Mouse (Mus musculus) erythroblast, adult 5-6 weeks (primary cell): ENCODE results near the gene P4htm. TPM values are rescaled to one million over a fixed set of nuclear protein-coding genes. Genes with fewer than 3 reads are reported as not detected.

ENCODE experiments used
- ATAC-seq: replicated peaks from 2 replicates; pipeline ENCODE4 v1.8.0; 2016; ENCODE audit warnings: moderate number of reproducible peaks, mild to moderate bottlenecking, moderate TSS enrichment, inconsistent platforms; ENCODE audit not compliant: poor library complexity, low FRiP score, severe bottlenecking
- total RNA-seq, 2 experiments: library from RNA; stranded (forward) in 1 of 2; stranded (reverse) in 1 of 2; fragments of 150-400 nt in 1 of 2; fragments of 200-764, 138-1000 nt in 1 of 2; gene quantifications; 2 replicates each; pipeline versions ENCODE4 v1.2.3 to v1.2.4; 2015 to 2017; ENCODE audit warnings: low replicate concordance in 2 of 2

Gene P4htm
- total RNA-seq, 2 experiments from 2014 or later: not detected

DNA sequence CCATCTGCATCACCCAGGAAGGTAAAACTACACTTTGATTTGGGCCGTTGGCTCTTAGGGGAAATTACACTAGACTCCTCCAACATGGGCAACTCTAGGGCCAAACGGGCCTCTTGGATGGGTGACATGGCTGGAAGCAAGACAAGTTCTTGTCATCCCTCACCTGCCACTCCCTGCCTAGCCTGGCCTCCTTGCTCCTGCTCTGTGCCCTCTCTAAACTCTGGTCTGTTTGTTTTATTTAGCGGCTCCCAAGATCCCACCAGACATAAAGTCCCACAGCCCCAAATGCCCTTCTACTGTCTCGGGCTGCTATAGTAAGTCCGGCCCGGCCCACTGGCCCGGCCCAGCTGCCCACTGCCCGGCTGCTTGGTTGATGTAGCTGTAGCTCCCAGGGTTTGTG is 33.8 kb downstream of the P4htm start:
- ATAC-seq: no peak

GRCm38 (mm10) chr9:108560227-108560841 is 37.1 kb downstream of the P4htm start, which contains the start of gene Impdh2:
Gene Impdh2, plus strand, starts transcription at chr9:108560286.
- peak; percentile 97 for ATAC-seq

DNA sequence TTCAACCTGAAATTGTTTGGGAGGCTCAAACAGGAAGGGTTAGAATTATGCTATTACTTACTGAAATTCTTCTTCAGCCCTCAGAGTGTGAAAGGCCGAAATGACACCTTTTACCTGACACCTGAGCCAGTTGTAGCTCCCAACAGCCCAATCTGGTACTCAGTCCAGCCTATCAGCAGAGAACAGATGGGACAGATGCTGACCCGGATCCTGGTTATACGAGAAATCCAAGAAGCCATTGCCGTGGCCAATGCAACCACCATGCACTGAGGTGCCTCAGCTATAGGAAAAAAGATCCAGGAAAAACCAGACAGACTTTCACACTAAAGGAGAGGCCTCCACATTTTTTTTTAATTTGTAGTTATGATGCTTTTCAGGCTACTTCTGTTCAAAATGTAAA is 38.3 kb downstream of the P4htm start:
- no peak for ATAC-seq

DNA sequence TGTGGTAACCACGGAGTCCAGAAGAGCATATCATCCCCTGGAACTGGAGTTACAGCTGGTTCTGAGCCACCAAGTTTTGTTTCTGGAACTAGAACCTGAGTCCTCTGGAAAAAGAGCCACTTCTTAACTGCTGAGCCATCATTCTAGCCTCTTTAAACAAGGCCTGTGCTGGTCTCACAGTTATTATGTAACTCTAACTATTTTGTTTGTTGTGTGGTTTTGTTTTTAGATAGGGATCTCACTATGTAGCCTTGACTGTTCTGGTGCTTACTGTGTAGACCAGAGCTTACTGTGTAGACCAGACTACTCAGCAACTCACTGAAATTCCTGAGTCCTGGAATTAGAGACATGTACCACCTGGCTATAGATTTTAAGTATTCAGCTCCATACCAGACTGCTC is 50.6 kb downstream of the P4htm start:
- no peak for ATAC-seq

GRCm38 (mm10) chr9:108545986-108546385 is 51.5 kb downstream of the P4htm start:
- no peak for ATAC-seq

DNA sequence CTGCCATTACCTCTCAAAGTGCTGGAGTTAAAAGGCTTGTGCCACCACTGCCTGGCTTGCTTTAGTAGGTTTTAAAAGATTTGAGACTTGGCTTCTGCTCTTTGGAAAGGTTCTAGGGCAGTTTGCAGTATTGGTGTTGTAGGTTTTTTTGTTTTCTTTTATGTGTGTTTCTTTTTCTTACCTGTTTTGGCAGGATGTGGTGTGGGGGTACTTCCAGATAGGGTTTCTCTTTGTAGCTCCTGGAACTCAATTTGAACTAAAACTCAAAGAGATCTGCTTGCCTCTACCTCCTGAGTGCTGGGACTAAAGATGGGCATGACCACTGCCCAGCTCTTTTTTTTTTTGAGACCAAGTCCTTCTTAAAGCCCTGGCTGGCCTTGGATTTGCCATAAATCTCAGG is 56.6 kb downstream of the P4htm start:
- ATAC-seq: no peak

GRCm38 (mm10) chr9:108531496-108531895 is 66.0 kb downstream of the P4htm start:
- ATAC-seq: no peak

DNA sequence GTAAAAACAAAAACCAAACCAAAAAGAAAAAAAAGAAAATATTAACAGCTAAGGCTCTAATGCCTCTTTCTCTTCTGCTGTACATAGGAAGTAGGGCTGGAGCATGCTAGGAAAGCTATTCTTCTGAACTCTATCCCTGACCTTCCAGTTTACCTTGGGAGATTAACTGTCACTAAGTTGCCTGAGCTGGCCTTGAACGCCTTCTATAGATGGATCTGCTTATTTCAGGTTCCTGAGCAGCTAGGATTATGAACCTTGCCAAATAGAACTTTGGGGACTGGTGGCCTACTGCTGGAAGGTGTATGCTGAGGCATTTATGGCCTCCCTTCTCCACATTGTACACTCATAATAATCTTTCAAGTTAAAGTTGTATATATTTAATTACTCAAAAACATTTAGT is 66.5 kb downstream of the P4htm start:
- no peak for ATAC-seq

Other genes with a start within 250 kb of the P4htm start
- gene Usp4, start 249.8 kb downstream of the P4htm start, total RNA-seq (2015; ENCODE audit: low replicate concordance): 158 and 217 TPM in 2 replicates
- 141 and 164 TPM in 2 replicates for gene Usp4, start 249.8 kb downstream of the P4htm start, total RNA-seq (2017; ENCODE audit: low replicate concordance)
- gene 1700102P08Rik, start 204.9 kb downstream of the P4htm start, total RNA-seq (2015; ENCODE audit: low replicate concordance): 7.3 and 8.6 TPM in 2 replicates
- gene 1700102P08Rik, start 204.9 kb downstream of the P4htm start, total RNA-seq (2017; ENCODE audit: low replicate concordance): 10.5 and 11.6 TPM in 2 replicates
- gene Ccdc36, start 169.2 kb downstream of the P4htm start, total RNA-seq (2015; ENCODE audit: low replicate concordance): not detected in 2 replicates
- gene Ccdc36, start 169.2 kb downstream of the P4htm start, total RNA-seq (2017; ENCODE audit: low replicate concordance): not detected in 2 replicates
- gene BC048562, start 161.2 kb downstream of the P4htm start, total RNA-seq (2015; ENCODE audit: low replicate concordance): not detected in 2 replicates
- gene BC048562, start 161.2 kb downstream of the P4htm start, total RNA-seq (2017; ENCODE audit: low replicate concordance): not detected in 2 replicates
- 6.1 and 21.7 TPM in 2 replicates for gene Ccdc71, start 137.1 kb downstream of the P4htm start, total RNA-seq (2015; ENCODE audit: low replicate concordance)
- gene Ccdc71, start 137.1 kb downstream of the P4htm start, total RNA-seq (2017; ENCODE audit: low replicate concordance): 1.5 and 5.8 TPM in 2 replicates
- 0.77 and 2.9 TPM in 2 replicates for gene Klhdc8b, start 136.1 kb downstream of the P4htm start, total RNA-seq (2015; ENCODE audit: low replicate concordance)
- gene Klhdc8b, start 136.1 kb downstream of the P4htm start, total RNA-seq (2017; ENCODE audit: low replicate concordance): 3.3 and 4.3 TPM in 2 replicates
- gene Lamb2, start 117.9 kb downstream of the P4htm start, total RNA-seq (2015; ENCODE audit: low replicate concordance): not detected in 2 replicates
- not detected in 2 replicates for gene Lamb2, start 117.9 kb downstream of the P4htm start, total RNA-seq (2017; ENCODE audit: low replicate concordance)
- gene Usp19, start 107.1 kb downstream of the P4htm start, total RNA-seq (2015; ENCODE audit: low replicate concordance): 57.9 and 59.6 TPM in 2 replicates
- 80.2 and 94.7 TPM in 2 replicates for gene Usp19, start 107.1 kb downstream of the P4htm start, total RNA-seq (2017; ENCODE audit: low replicate concordance)
- gene Qars, start 90.0 kb downstream of the P4htm start, total RNA-seq (2015; ENCODE audit: low replicate concordance): 18.6 and 69.2 TPM in 2 replicates
- 54.2 and 64.6 TPM in 2 replicates for gene Qars, start 90.0 kb downstream of the P4htm start, total RNA-seq (2017; ENCODE audit: low replicate concordance)
- 26.9 and 40.5 TPM in 2 replicates for gene Qrich1, start 80.9 kb downstream of the P4htm start, total RNA-seq (2015; ENCODE audit: low replicate concordance)
- 55.7 and 59.0 TPM in 2 replicates for gene Qrich1, start 80.9 kb downstream of the P4htm start, total RNA-seq (2017; ENCODE audit: low replicate concordance)
- 64.2 and 120 TPM in 2 replicates for gene Impdh2, start 37.4 kb downstream of the P4htm start, total RNA-seq (2015; ENCODE audit: low replicate concordance)
- gene Impdh2, start 37.4 kb downstream of the P4htm start, total RNA-seq (2017; ENCODE audit: low replicate concordance): 50.0 and 52.2 TPM in 2 replicates
- gene Ndufaf3, start 30.2 kb downstream of the P4htm start, total RNA-seq (2015; ENCODE audit: low replicate concordance): 8.3 and 15.9 TPM in 2 replicates
- 3.1 and 4.2 TPM in 2 replicates for gene Ndufaf3, start 30.2 kb downstream of the P4htm start, total RNA-seq (2017; ENCODE audit: low replicate concordance)
- gene Dalrd3, start 27.8 kb downstream of the P4htm start, total RNA-seq (2015; ENCODE audit: low replicate concordance): 26.8 and 47.5 TPM in 2 replicates
- gene Dalrd3, start 27.8 kb downstream of the P4htm start, total RNA-seq (2017; ENCODE audit: low replicate concordance): 10.3 and 11.4 TPM in 2 replicates
- 2.1 and 4.0 TPM in 2 replicates for gene Wdr6, start 18.9 kb downstream of the P4htm start, total RNA-seq (2015; ENCODE audit: low replicate concordance)
- gene Wdr6, start 18.9 kb downstream of the P4htm start, total RNA-seq (2017; ENCODE audit: low replicate concordance): 1.5 and 1.7 TPM in 2 replicates
- gene Arih2, start 51.7 kb upstream of the P4htm start, total RNA-seq (2015; ENCODE audit: low replicate concordance): 36.6 and 115 TPM in 2 replicates
- gene Arih2, start 51.7 kb upstream of the P4htm start, total RNA-seq (2017; ENCODE audit: low replicate concordance): 83.3 and 101 TPM in 2 replicates
- 4.2 and 6.5 TPM in 2 replicates for gene Slc25a20, start 64.4 kb upstream of the P4htm start, total RNA-seq (2015; ENCODE audit: low replicate concordance)
- 2.2 and 4.9 TPM in 2 replicates for gene Slc25a20, start 64.4 kb upstream of the P4htm start, total RNA-seq (2017; ENCODE audit: low replicate concordance)
- 2.9 and 5.9 TPM in 2 replicates for gene Prkar2a, start 91.6 kb upstream of the P4htm start, total RNA-seq (2015; ENCODE audit: low replicate concordance)
- gene Prkar2a, start 91.6 kb upstream of the P4htm start, total RNA-seq (2017; ENCODE audit: low replicate concordance): 1.4 and 3.1 TPM in 2 replicates
- gene Ip6k2, start 186.1 kb upstream of the P4htm start, total RNA-seq (2015; ENCODE audit: low replicate concordance): 4.2 and 20.9 TPM in 2 replicates
- 47.5 and 61.2 TPM in 2 replicates for gene Ip6k2, start 186.1 kb upstream of the P4htm start, total RNA-seq (2017; ENCODE audit: low replicate concordance)
- 2.7 and 4.2 TPM in 2 replicates for gene Nckipsd, start 210.7 kb upstream of the P4htm start, total RNA-seq (2015; ENCODE audit: low replicate concordance)
- 1.8 and 3.7 TPM in 2 replicates for gene Nckipsd, start 210.7 kb upstream of the P4htm start, total RNA-seq (2017; ENCODE audit: low replicate concordance)
- gene Celsr3, start 228.7 kb upstream of the P4htm start, total RNA-seq (2015; ENCODE audit: low replicate concordance): 1.9 and 5.0 TPM in 2 replicates
- 0.09 and 1.8 TPM in 2 replicates for gene Celsr3, start 228.7 kb upstream of the P4htm start, total RNA-seq (2017; ENCODE audit: low replicate concordance)